Mouse (Mus musculus) ovary, postnatal 14 days (tissue): Measurements from ENCODE around the gene Vmn1r59.
"Not testable (repeated sequence)": the region's sequence is repeated elsewhere in the genome, so short reads cannot be mapped to it uniquely, and the experiment has no call there.

ENCODE experiments used
- DNase-seq: peaks from one replicate; pipeline ENCODE4 v3.0.0; 2022; ENCODE audit warnings: low spot score

The Vmn1r59 gene

DNA sequence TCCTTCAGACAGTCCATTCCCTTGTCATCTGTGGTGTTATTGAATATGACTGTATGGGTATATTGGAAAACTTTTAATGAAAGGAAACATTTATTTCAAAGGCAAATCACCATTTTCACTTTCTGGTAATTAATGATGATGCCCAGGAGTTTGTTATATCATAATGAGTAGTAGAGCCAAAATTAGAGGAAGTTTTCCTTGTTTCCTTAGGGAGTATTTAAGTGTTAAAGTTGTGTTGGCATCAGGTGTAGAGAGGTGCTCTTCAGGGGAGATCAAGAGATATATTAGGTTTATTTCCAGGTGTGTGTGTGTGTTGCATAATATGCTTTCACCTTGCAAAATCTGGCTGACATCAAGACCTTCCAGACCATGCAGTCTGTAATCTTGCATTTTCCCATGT lies at the start of gene Vmn1r59:
Gene Vmn1r59, minus strand, starts transcription at position 101 of the 400 bp plus-strand sequence.
- no peak for DNase-seq

- DNase-seq: not testable (repeated sequence)
Observed at GRCm38 (mm10) chr7:5493856-5494255, 37.3 kb upstream of the Vmn1r59 start, which contains the start of gene Vmn2r28. TSS of gene Vmn2r28 (minus strand) at chr7:5493956.

- not testable (repeated sequence) for DNase-seq
Observed at GRCm38 (mm10) chr7:5454011-5454410, 2.6 kb downstream of the Vmn1r59 start.

DNA sequence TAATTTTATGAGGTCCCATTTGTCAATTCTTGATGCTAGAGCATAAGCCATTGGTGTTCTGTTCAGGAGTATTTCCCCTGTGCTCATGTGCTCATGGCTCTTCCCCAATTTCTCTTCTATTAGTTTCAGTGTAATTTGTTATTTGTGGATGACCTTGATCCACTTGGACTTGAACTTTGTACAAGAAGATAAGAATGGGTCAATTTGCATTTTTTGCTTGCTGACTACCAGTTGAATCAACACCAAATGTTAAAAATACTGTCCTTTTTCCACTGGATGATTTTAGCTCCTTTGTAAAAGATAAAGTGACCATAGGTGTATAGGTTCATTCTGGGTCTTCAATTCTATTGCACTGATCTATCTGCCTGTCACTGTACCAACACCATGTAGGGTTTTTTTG lies 7.9 kb downstream of the Vmn1r59 start:
- DNase-seq: no peak

DNA sequence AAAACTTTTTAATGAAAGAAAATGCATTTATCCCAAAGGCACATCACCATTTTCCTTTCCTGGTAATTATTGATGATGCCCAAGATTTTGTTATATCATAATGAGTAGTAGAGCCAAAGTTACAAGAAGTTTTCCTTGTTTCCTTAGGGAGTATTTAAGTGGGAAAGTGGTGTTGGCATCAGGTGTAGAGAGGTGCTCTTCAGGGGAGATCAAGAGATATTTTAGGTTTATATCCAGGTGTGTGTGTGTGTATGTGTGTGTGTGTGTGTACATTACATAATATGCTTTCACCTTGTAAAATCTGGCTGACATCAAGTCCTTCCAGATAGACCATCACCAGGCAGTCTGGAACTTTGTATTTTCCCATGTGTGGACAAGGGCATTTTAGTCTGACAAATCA lies 43.3 kb downstream of the Vmn1r59 start, which contains the start of gene Vmn1r58:
Gene Vmn1r58, minus strand, starts transcription at position 101 of the 400 bp plus-strand sequence.
- not testable (repeated sequence) for DNase-seq

GRCm38 (mm10) chr7:5406201-5406600 lies 50.4 kb downstream of the Vmn1r59 start:
- DNase-seq: no peak
